In genomic region chr4:138395087-138395970, GRCm38 (mm10) we compare ENCODE assay signal across 9 mouse cellular contexts. TPM values are rescaled to one million over a fixed set of nuclear protein-coding genes. Genes with fewer than 3 reads are reported as not detected.
A peak's percentile ranks its signal among the peaks of the same experiment; 100 is the strongest.
DNase-seq lines count a peak whose midpoint lies in the region; ATAC-seq lines count a peak whose summit lies in the region.
"Had no signal": no experiment of that assay in that cellular context is flagged by ENCODE, and none has a peak within 500 bp of the region (broad histone marks: within the 10 kb centered on the region; RNA-seq: fewer than 3 reads in every experiment).

No protein-coding gene starts in this region.

- H3K36me3 ChIP-seq in heart, embryonic 12.5 days: no peaks in the 10 kb centered on the region
- H3K36me3 ChIP-seq in forebrain, embryonic 15.5 days: no peaks in the 10 kb centered on the region
- no peaks in the 10 kb centered on the region for H3K36me3 ChIP-seq in neural tube, embryonic 13.5 days

- peak overlapping the region; percentile 26; the same call in 1 of the 2 replicates for H3K9ac ChIP-seq in heart, embryonic 12.5 days
- peak overlapping the region; percentile 45 for H3K9ac ChIP-seq in forebrain, embryonic 15.5 days (replicated peaks)
- peak overlapping the region; percentile 68 for H3K9ac ChIP-seq in neural tube, embryonic 13.5 days

- H3K9me3 ChIP-seq in heart, embryonic 12.5 days (replicated peaks): no peaks in the 10 kb centered on the region
- H3K9me3 ChIP-seq in forebrain, embryonic 15.5 days: no peaks in the 10 kb centered on the region
- no peaks in the 10 kb centered on the region for H3K9me3 ChIP-seq in neural tube, embryonic 13.5 days

- DNase-seq in heart, postnatal 25 days (ENCODE audit: low spot score): no peak
- peak; percentile 54 for DNase-seq in adrenal gland, postnatal 10 days
- DNase-seq in layer of hippocampus, postnatal 25 days (ENCODE audit: extremely low spot score in 1 of 2, low spot score in 1 of 2): peak; percentile 34 to 49
- no peak for DNase-seq in gastrocnemius, adult 18-20 months (ENCODE audit: low spot score)
- no peak for DNase-seq in spleen, postnatal 4 days (ENCODE audit: low spot score in 2 of 2)

- peaks cover 25% of the 10 kb centered on the region for H3K4me1 ChIP-seq in heart, embryonic 12.5 days (replicated peaks)
- H3K4me1 ChIP-seq in forebrain, embryonic 15.5 days: peaks cover 16% of the 10 kb centered on the region
- H3K4me1 ChIP-seq in neural tube, embryonic 13.5 days (replicated peaks): peaks cover 21% of the 10 kb centered on the region

- no peak for ATAC-seq in heart, embryonic 12.5 days (ENCODE audit: insufficient number of reproducible peaks, low FRiP score)
- peak; percentile 70 for ATAC-seq in forebrain, embryonic 15.5 days (replicated peaks)
- peak; percentile 60; the same call in 1 of the 2 replicates for ATAC-seq in neural tube, embryonic 13.5 days (ENCODE audit: low read depth)

- H3K27ac ChIP-seq in heart, embryonic 12.5 days (ENCODE audit: poor library complexity, severe bottlenecking): no peak overlapping the region
- no peak overlapping the region for H3K27ac ChIP-seq in forebrain, embryonic 15.5 days (replicated peaks)
- H3K27ac ChIP-seq in neural tube, embryonic 13.5 days (replicated peaks): no peak overlapping the region

- intact Hi-C loops in heart, postnatal 25 days (cut with DNase I): no loop called here

- peak overlapping the region; percentile 68 for H3K4me2 ChIP-seq in heart, embryonic 12.5 days
- peak overlapping the region; percentile 84 for H3K4me2 ChIP-seq in forebrain, embryonic 15.5 days (replicated peaks)
- peak overlapping the region; percentile 66 for H3K4me2 ChIP-seq in neural tube, embryonic 13.5 days

- peak overlapping the region; percentile 41 for H3K4me3 ChIP-seq in heart, embryonic 12.5 days
- H3K4me3 ChIP-seq in forebrain, embryonic 15.5 days: peak overlapping the region; percentile 45
- peak overlapping the region; percentile 43 for H3K4me3 ChIP-seq in neural tube, embryonic 13.5 days

- under 1% methylated on average over 102 of the region's 103 CpGs for WGBS in heart, embryonic 12.5 days
- under 1% methylated on average over 94 of the region's 103 CpGs for WGBS in forebrain, embryonic 15.5 days
- WGBS in neural tube, embryonic 13.5 days: under 1% methylated on average over 103 of the region's 103 CpGs

- peaks cover 95% of the 10 kb centered on the region for H3K27me3 ChIP-seq in heart, embryonic 12.5 days (replicated peaks)
- H3K27me3 ChIP-seq in forebrain, embryonic 15.5 days: peaks cover 75% of the 10 kb centered on the region
- H3K27me3 ChIP-seq in neural tube, embryonic 13.5 days: peaks cover 98% of the 10 kb centered on the region

RNA-seq across cellular contexts. Expression of gene Fam43b, which starts 1.0 kb away (rescaled TPM):
- 0.06 TPM in 1 of 2 replicates, not detected in the other for polyA plus RNA-seq in heart, embryonic 12.5 days (2016; fragmentation: Nextera tagmentation; extraction: Ambion mirVana)
- total RNA-seq in heart, postnatal 25 days (2021): under 1 TPM in 1 of 2 experiments, not detected in 1; 0.11 TPM
- 1 to 10 TPM; 1.8 to 2.0 TPM for total RNA-seq in adrenal gland, postnatal 10 days (2021)
- 4.7 and 7.2 TPM in 2 replicates for polyA plus RNA-seq in forebrain, embryonic 15.5 days (2015; fragmentation: Nextera tagmentation; extraction: Ambion mirVana)
- 10 to 100 TPM; 28.7 to 31.0 TPM for total RNA-seq in layer of hippocampus, postnatal 25 days (2021)
- 2.2 and 2.6 TPM in 2 replicates for polyA plus RNA-seq in neural tube, embryonic 13.5 days (2015; fragmentation: Nextera tagmentation; extraction: Ambion mirVana)
- not detected for total RNA-seq in gastrocnemius, adult 18-20 months (2021)
- total RNA-seq: MEL had no signal

RNA-seq across cellular contexts. Expression of gene Cda, which starts 27.5 kb away (rescaled TPM):
- polyA plus RNA-seq in heart, embryonic 12.5 days (2016; fragmentation: Nextera tagmentation; extraction: Ambion mirVana): 9.3 and 10.9 TPM in 2 replicates
- total RNA-seq in heart, postnatal 25 days (2021): 1 to 10 TPM; 1.3 to 1.8 TPM
- 10 to 100 TPM; 12.3 to 13.4 TPM for total RNA-seq in adrenal gland, postnatal 10 days (2021)
- 1.4 and 2.2 TPM in 2 replicates for polyA plus RNA-seq in forebrain, embryonic 15.5 days (2015; fragmentation: Nextera tagmentation; extraction: Ambion mirVana)
- 1 to 10 TPM; 1.9 to 3.1 TPM for total RNA-seq in layer of hippocampus, postnatal 25 days (2021)
- polyA plus RNA-seq in neural tube, embryonic 13.5 days (2015; fragmentation: Nextera tagmentation; extraction: Ambion mirVana): 6.4 and 7.1 TPM in 2 replicates
- 1 to 10 TPM in 1 of 2 experiments, under 1 TPM in 1; 0.57 to 1.1 TPM for total RNA-seq in gastrocnemius, adult 18-20 months (2021)

RNA-seq across cellular contexts. Expression of gene Mul1, which starts 39.1 kb away (rescaled TPM):
- 18.6 and 21.5 TPM in 2 replicates for polyA plus RNA-seq in heart, embryonic 12.5 days (2016; fragmentation: Nextera tagmentation; extraction: Ambion mirVana)
- 10 to 100 TPM; 68.1 to 79.0 TPM for total RNA-seq in heart, postnatal 25 days (2021)
- 10 to 100 TPM; 54.7 to 56.9 TPM for total RNA-seq in adrenal gland, postnatal 10 days (2021)
- polyA plus RNA-seq in forebrain, embryonic 15.5 days (2015; fragmentation: Nextera tagmentation; extraction: Ambion mirVana): 18.5 and 19.0 TPM in 2 replicates
- total RNA-seq in layer of hippocampus, postnatal 25 days (2021): 10 to 100 TPM; 57.7 to 57.8 TPM
- polyA plus RNA-seq in neural tube, embryonic 13.5 days (2015; fragmentation: Nextera tagmentation; extraction: Ambion mirVana): 19.8 and 21.6 TPM in 2 replicates
- total RNA-seq in gastrocnemius, adult 18-20 months (2021): 10 to 100 TPM; 41.7 to 43.9 TPM

RNA-seq across cellular contexts. Expression of gene Camk2n1, which starts 58.8 kb away (rescaled TPM):
- polyA plus RNA-seq in heart, embryonic 12.5 days (2016; fragmentation: Nextera tagmentation; extraction: Ambion mirVana): 1.1 and 1.4 TPM in 2 replicates
- 10 to 100 TPM in 1 of 2 experiments, 1 to 10 TPM in 1; 9.6 to 11.2 TPM for total RNA-seq in heart, postnatal 25 days (2021)
- total RNA-seq in adrenal gland, postnatal 10 days (2021): 10 to 100 TPM; 17.3 to 22.9 TPM
- polyA plus RNA-seq in forebrain, embryonic 15.5 days (2015; fragmentation: Nextera tagmentation; extraction: Ambion mirVana): 9.7 and 10.7 TPM in 2 replicates
- total RNA-seq in layer of hippocampus, postnatal 25 days (2021): 100 to 1,000 TPM; 348 to 359 TPM
- 15.0 and 15.3 TPM in 2 replicates for polyA plus RNA-seq in neural tube, embryonic 13.5 days (2015; fragmentation: Nextera tagmentation; extraction: Ambion mirVana)
- total RNA-seq in gastrocnemius, adult 18-20 months (2021): 1 to 10 TPM; 3.8 to 7.7 TPM
- total RNA-seq: MEL had no signal

Comparison
In these comparisons a context has a peak if more than half of its experiments do, and no peak if none do; other contexts are left out.
1. DNase-seq: peak in adrenal gland, postnatal 10 days (single experiment) and layer of hippocampus, postnatal 25 days (2 of 2); none in heart, postnatal 25 days (single experiment), gastrocnemius, adult 18-20 months (single experiment) and spleen, postnatal 4 days (0 of 2).
2. RNA of gene Fam43b, which starts 1.0 kb away (total RNA-seq): 28.7 to 31.0 TPM in layer of hippocampus, postnatal 25 days; 1.8 to 2.0 TPM in adrenal gland, postnatal 10 days, 0.11 TPM in heart, postnatal 25 days and not detected in gastrocnemius, adult 18-20 months; every median in the first group is over 4 times any median in the second.
3. Peak in every context shown above with its lines, with median percentiles within 50 percentile points of each other: H3K4me2 ChIP-seq, H3K4me3 ChIP-seq and H3K9ac ChIP-seq.